Mouse (Mus musculus) heart, adult 10 weeks (tissue): ENCODE results near the gene Spin2c. TPM values are rescaled to one million over a fixed set of nuclear protein-coding genes. Genes with fewer than 3 reads are reported as not detected.

ENCODE experiments used
- polyA plus RNA-seq: library from polyadenylated mRNA; stranded (reverse); fragments of 350-450 nt; fragmentation: Illumina TruSeq; extraction: RNeasy Lipid Tissue Mini Kit (QIAGEN cat#74804); gene quantifications from one replicate; pipeline ENCODE4 v1.2.3, GENCODE M21; 2014; ENCODE audit warnings: low read depth, low replicate concordance

Gene Spin2c
- not detected for polyA plus RNA-seq

GRCm38 (mm10) chrX:153831951-153832561, at the start of gene Spin2c:
Spin2c (plus strand) TSS chrX:153832225.

Other genes starting within 250 kb of the Spin2c start
- gene Kctd12b, start 135.8 kb upstream of the Spin2c start, polyA plus RNA-seq = 9.3 TPM
- 71.2 TPM for gene Nbdy, start 108.6 kb upstream of the Spin2c start, polyA plus RNA-seq
- gene Samt1, start 180.4 kb downstream of the Spin2c start, polyA plus RNA-seq = not detected
- not detected for gene 4921511M17Rik, start 201.6 kb downstream of the Spin2c start, polyA plus RNA-seq
- gene Gm10057, start 222.8 kb downstream of the Spin2c start, polyA plus RNA-seq = not detected